Mouse (Mus musculus): Measurements from ENCODE around the gene Natd1. TPM values are rescaled to one million over a fixed set of nuclear protein-coding genes. Genes with fewer than 3 reads are reported as not detected.
A peak's percentile ranks its signal among the peaks of the same experiment; 100 is the strongest.

The Natd1 gene
- 10 to 100 TPM in 1 of 2 experiments, 1 to 10 TPM in 1; 8.2 to 10.3 TPM for total RNA-seq (2021)
- long read RNA-seq, experiment 1, full-length matches to known transcripts = 14 of 17 reads
- long read RNA-seq, experiment 1, partial matches to known transcripts = 0 of 17 reads
- long read RNA-seq, experiment 1, other reads (novel, unspliced or antisense) = 3 of 17 reads
- long read RNA-seq, experiment 2, full-length matches to known transcripts = 5 of 8 reads
- long read RNA-seq, experiment 2, partial matches to known transcripts = 0 of 8 reads
- long read RNA-seq, experiment 2, other reads (novel, unspliced or antisense) = 3 of 8 reads

DNA sequence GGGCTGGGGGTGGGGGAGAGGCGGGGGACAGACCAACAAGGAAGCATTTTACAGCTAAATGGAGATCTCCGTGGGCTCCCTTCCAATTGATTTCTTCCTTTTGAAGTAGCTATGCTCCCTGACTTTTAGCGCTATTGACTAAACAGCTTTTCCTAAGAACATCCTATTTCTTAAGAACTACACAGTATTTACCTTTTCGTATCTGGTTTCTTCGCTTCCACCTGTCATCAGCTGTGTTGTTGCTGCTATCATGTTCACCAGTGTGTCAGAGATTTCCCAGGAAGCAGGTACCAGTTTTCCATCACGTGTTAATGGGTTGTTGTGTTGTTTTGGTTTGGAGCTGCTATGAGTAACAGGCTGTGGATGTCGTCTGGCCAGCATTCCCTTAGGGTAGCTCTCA, at the start of gene Natd1:
TSS of gene Natd1 (minus strand) at position 260 of the 400 bp plus-strand sequence.
- no peak for DNase-seq (ENCODE audit: low spot score)

DNA sequence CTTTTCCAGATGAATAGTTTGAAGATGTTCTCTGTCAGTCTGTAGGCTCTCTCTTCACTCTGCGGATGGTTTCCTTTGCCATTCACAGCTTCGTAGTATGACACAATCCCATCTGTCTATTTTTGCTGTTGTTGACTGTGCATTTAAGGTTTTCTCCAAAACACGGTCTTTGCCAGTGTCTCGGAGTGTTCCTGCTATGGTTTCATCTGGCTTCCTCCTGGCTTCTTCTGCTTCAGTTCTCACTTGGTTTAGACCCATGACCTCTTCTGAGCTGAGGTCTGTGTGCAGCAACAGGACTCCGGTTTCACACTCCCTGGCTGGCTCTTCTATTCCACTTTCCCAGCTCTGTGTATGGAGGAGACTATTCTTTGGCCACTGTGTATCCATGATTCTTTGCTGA, 48.2 kb upstream of the Natd1 start:
- peak; percentile 61 for DNase-seq (ENCODE audit: low spot score)

DNA sequence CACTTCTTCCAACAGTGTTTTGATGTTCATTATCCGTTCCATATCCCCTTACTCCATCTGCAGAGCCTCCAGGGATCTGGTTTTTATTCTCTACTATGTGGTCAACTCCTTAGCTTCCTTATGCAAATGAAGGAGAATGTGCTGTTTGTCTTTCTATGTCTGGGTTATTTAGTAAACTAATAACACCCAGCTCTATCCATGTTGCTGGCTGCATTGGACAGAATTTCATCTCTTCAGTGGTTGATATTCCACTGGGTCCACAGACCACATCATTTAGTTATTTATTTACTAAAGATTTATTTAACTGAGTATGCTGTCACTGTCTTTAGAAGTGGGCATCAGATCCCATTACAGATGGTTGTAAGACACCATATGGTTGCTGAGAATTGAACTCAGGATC, 46.6 kb upstream of the Natd1 start:
- no peak for DNase-seq (ENCODE audit: low spot score)

DNA sequence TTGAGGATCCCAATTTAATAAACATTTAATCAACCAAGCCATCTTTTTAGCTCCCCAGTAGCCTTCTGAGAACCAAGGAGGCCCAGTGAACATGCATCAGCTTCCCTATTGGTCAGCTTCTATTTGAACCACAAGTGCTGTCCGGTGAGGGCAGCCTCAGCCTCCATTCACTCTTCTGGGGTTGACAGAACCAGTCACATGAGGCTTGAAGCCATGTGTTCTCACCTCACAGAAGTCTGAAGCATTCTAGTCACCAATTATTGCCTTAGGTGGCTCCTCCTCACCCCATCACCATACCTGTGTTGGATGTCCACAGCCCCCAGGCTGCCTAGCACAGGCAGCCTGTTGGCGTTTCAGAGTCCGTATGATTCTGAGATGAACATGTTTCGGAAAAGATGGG, 44.4 kb upstream of the Natd1 start:
- no peak for DNase-seq (ENCODE audit: low spot score)

DNA sequence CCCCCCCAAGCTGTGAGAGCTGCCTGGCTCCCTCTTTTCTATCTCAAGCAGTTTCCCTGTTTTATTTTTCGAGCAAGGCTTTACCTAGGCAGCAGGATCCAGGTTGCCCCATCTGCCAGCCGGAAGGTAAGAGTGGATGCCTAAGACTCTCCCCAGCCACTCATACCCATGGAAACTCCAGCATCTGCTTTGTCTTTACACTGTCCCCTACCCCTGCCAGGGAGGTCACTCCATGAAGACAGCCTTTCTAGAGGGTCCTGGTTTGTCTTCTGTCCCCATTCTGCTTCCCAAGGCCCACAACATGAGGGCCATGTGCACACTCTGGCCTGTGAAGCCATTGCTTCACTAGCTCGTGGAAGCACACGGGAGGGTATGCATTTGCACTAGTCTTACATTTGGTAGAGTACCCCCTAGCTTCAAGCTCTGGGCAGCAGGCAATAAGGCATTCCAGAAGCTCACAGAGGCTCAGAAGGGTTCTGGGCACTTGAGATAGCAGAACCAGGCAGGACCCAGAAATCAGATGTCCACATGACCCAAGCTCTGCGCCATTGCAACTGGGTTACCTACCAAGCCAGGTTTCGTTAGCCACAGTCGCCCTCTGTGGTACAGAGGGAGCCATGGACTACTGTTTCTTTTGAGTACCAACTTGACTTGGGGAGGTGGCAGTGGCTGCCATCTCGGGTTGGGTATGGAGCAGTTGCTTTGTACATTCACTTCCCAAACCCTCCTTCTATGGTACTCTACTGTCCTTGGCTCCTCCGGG, 41.3 kb upstream of the Natd1 start:
- no peak for DNase-seq (ENCODE audit: low spot score)

DNA sequence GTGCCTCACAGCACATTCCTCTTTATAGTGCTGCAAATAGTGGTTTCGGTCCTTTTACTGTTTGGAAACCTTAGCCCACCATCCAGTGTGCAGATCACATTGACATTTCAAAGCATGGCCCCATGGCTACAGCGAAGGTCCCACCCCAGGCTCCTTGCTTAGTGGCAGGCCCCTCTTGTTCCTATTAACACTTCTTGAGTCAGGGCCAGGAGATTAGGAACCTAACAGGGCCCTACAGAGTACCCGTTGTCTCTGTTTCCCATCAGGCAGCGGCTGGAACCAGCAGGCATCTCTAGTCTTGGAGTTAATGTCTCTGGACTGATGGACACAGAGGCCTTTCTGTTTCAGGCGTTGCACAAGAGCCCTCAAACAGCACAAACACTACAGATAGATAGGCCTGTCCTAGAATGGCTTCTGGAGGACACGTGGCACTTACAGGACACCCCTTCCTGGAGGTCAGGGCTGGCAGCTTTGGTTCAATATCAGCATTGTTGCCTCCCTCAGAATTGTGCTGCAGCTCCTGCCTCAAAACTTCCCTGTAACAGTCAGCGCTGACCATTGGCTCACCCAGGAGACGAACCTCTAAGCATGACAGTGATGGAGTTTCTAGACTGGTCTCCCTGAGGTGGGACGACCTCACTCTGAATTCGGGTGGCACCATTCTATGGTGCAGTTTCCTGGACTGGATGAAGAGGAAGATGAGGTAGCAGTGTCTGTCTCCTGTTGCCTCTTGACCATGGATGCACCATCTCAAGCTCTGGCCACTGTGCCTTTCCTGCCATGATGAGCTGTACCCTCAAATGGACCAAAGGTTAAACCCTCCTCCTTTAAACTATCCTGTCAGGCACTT, 39.9 kb upstream of the Natd1 start:
- no peak for DNase-seq (ENCODE audit: low spot score)

DNA sequence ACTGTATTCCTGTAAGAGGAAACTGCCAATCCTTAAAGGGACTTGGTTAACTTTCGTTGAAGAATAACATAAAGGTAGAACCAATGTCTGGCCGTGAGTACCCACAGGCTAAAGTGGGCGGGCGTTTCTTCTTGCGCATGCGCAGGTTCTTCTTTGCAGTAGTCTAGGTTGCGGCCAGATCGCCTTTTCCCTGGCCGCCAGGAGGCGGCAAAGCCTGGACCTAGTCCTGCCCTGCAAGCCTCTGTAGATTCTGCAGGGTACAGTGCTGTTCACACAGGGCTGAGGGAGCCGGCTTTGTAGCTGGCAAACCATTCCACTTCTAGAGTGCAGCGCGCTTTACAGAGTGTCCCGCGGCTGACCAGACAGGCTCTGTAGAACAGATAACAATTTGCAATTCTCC, 39.3 kb upstream of the Natd1 start:
- peak; percentile 89 for DNase-seq (ENCODE audit: low spot score)

DNA sequence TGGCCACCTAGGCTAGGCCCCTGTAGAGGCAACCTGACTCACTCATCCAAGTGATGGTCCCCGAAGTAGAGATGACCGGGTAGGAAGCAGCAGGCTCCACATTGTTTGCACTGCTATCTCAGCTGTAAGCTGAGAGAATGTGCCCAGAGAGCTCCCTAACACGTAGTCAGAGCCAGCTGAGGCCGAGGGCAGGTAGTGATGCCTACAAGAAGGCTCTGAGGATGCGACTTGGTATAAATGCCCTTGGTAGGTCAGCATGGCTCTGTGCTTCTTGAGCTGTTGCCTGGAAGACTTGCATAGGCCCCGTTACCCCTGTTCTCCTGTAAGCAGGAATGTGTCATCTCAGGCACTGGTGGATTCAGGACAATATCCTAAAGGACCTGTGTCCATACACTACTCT, 38.4 kb upstream of the Natd1 start:
- DNase-seq (ENCODE audit: low spot score) = no peak

DNA sequence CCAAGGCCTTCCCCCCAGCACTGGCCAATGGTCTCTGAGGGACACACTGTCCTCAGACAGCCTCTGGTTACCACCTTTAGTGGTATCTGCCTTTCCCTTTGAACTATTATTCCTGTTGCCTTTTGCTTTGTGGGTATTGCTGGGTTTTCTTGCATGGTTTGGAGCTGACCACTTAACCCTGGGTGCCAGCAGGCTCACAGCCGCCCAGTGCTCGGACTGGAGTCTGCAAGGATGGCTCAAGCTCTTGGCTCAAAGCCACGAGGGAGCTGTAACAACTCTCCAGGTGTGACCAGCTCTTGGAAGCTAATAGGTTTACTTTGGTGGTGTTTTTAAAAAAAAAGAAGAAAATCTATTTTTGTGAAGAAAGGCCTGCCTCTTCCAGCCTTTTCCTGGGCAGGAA, 37.8 kb upstream of the Natd1 start:
- no peak for DNase-seq (ENCODE audit: low spot score)

DNA sequence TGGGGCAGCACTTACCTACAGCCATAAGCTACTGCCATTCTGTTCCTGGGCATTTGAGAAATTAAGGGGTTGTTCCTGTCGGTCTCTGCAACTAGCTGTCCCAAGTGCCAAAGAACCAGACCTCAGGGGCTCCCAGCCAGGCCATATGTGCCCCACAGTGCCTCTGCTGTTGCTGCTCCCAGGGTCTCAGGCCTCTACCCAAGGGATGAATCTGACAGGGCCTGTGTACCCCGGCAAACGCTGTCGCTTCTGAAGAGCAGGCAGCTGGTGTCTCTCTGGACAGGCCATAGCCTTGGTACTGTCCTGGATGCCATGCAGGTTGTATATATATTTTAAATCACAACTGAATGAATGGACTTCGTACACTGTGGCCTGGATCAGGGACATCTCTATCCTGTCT, 37.3 kb upstream of the Natd1 start:
- no peak for DNase-seq (ENCODE audit: low spot score)

DNA sequence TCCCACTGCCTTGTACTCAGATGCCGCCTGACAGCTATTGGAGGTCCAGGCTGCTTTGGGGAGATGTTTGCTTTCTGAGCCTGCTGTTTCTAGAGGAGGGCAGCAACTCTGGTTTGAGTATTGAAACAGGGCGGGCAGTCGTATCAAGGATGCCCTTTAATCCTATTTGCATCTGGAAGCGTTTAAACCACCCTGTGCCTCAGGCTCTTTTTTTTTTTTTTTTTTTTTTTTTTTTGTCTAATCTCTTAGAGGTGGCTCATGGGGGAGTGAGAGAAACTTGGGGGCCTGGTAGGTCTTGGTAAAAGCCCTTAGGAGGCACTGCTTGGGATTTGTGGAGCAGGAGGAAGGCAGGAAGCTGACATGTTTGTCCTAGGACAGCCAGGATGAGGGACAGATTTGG, 30.5 kb upstream of the Natd1 start:
- DNase-seq (ENCODE audit: low spot score) = no peak

DNA sequence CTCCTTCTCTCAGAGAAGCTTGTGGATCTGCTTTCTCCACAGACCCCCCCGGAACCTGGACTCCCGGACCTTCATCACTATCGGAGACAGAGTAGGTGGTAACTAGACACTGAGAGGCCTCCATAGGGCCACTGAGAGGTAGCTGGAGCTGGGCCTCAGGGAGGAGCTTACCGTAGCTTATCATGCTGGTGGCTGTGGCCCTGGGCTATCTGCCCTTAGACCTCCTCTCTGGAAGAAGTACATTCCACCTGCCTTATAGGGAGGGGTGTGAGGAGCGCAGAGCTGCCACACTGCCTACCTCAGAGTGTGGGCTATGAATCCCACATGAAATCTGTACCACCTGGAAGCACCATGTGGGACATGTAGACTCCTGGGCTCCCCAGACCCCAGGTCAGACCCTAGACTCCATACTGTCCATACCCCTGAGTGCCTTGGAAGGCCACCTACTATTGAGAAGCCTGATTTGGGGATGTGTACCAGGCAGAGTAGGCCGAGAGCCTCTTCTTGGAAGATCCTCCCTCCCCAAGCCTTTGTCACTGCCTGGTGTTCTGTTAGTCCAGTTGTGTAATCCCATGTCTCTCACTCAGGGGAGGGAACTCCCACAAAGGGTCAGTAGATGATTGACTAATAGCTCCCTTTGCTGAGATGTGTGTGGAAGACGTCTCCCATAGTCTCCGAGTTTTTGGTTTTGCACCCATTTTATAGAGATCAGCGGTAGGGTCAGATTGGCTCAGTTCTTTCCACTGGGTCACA, 27.9 kb upstream of the Natd1 start:
- no peak for DNase-seq (ENCODE audit: low spot score)

DNA sequence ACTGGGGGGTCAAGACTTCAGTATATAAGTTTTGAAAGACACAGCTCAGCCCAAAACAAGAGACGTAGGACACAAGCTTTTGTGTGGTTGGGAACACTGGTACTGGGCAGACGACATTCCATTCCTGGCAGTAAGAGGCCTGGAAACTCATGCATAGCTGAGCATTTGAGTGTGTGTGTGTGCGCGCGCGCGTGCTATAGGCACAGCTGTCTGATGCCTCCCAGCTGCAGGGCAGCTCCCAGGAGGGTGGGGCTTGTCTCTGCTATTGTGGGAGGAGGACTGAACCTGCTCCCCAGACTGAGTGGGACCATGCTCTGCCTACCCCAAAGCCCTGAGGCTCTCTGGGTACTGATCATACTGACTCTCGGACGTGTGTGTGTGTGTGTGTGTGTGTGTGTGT, 26.8 kb upstream of the Natd1 start:
- DNase-seq (ENCODE audit: low spot score) = no peak

DNA sequence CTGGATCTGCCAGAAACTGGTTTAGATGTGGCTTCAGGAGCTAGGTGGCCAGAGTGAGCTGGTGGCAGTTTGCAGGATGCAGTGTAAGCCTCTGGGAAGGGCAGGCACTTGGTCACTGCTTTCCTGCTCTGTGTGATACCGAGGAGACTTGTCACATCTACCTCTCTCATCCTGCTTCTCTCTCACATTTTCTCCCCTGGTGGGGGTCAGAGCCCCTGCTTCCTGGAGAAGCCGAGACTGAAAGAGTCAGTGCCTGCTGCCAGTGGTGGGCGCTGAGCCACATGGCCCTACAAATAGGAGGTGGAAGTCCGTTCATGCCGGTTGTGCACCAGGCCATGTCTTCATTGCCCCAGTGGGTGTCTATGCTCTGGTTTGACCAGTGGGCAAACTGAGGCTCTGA, 26.0 kb upstream of the Natd1 start:
- no peak for DNase-seq (ENCODE audit: low spot score)

DNA sequence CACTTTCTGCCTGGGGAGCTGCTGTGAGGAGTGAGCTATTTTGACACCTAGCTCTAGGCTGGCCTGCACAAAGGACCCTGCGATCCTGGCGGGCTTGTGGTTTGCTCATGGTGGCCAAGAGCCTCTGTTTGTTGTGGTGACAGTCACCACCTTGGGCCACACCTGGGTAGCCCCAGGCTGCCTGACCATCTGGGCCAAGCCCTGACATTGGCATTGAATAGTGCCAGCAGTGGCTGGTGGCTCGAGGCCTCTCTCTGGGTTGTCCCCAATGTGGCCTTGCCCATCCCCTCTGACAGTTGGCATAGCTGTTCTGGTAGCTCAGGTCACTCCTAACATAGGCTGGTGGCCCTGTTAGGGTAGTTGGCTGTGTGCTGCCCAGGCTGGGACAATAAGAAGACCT, 24.9 kb upstream of the Natd1 start:
- peak; percentile 44 for DNase-seq (ENCODE audit: low spot score)

DNA sequence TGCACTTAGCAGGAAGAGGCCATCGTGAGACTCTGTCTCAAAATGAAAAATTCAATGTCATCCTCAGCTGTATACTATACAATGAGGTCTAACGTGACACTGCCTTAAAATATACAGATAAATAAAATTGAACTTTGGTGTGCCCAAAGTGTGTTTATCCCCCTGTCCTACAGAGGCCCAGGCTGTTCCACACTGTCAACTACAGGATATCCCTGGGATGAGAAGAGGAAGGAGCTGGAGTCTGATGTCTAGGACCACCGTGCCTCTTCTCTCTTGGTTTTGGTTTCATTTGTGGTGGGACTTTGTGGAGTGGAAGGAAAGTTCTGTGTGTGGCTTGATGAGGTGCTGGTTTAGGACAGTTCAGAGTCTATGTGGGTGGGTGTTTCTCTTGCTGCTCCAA, 23.1 kb upstream of the Natd1 start:
- no peak for DNase-seq (ENCODE audit: low spot score)

DNA sequence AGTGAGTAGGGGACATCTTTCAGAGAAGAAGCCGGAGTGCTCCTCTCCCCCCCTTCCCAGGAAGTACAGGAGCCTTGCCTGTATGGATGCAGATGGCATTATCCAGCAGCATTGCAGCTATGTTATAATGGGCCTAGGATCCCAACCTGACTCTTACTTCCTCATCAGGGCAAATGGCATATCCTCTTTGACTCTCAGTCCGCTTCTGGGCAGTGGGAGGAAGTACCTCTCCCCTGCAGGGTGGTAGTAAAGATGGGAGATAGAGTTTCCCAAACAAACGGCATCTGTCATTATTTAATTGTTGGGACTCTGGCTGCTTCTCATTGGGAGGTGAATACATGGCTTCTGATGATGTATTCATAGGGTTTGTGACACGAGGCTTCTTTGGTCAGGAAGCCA, 21.4 kb upstream of the Natd1 start:
- DNase-seq (ENCODE audit: low spot score) = no peak

DNA sequence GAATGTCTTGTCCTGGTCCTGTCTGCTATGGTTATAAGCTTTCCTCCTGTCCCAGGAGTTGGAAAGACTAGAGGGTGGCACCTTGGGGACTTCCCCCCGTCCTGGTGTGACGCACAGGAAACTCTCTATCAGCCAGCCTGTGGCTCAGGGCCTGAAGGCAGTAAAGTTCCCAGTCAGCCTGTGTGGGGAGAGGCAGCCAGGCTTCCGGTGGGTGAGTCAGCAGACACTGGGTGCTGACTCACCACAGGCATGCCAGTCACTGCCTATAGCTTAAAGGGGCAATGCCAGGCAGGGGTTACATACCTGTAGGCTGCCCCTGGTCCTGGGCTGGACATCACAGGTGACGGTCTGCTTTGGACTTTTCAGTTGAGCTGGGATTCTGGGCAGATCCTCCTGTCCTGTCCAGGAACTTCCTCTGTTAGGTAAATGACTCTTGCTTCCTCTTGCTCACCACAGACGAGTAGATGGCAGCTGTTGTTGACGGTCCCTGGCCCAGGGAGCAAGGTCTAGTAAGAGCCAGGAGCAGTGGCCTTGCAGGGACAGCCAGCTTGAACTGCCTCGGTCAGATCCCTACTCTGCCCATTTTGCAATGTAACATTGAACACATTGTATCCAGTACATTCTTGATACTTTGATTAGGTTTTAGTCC, 20.9 kb upstream of the Natd1 start:
- DNase-seq (ENCODE audit: low spot score) = peak; percentile 86

DNA sequence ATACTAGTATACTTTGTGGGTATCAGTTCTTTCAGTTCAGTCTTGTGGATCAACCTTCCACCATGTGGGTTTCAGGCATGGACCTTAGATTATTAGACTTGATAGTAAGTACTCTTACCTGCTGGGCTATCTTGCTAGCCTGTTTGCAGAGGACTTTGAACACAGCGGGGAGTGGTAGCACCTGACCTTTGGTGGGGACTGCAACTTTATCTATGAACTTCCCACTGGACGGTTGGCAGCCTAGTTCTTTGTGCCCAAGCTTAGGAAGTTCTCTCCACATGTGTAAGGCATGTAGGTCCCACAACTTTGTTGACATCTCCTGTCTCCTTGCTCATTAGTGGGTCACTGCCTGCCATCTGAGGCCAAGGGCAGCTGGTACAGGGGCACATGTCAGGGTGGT, 20.2 kb upstream of the Natd1 start:
- DNase-seq (ENCODE audit: low spot score) = no peak

DNA sequence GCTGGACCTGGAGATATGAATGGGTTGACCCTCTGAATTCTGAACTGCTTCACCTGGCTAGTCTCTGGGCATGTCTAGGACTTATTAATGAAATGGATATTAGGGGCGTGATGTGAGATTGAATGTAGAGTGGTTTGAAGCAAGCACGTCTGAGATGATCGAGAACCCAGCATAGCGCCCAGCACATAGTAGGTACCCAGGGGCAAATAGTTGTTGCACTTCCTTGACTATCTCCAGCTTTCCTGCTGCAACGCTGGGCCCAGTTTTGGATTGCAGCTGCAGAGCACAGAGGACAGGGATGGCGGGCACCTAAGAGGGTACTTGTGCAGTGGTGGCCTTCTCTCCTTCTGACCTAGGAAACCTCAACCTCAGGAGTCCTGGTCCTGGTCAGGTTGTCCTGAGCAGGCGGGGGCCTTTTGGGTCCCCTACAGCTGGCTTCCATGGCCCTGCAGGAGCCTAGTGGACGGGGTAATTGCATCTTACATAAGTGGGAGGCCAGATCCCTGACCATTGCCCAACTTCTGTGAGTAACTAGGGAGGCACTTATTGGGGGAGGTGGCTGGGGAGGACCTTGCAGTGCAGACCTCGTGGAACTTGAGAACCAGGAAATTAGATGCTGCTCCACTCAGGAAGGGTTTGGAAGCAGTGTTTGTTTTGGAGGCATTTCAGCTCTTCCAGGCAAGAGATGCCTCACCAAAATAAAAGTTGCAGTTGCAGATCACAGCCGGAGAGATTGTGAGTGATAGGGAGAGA, 18.8 kb upstream of the Natd1 start:
- peak; percentile 73 for DNase-seq (ENCODE audit: low spot score)

All from gastrocnemius, adult 18-20 months (tissue).